Mouse (Mus musculus) regulatory T cell (primary cell): ENCODE results near the gene Reep3.

Source experiments
- in situ Hi-C: fragments of 300-600 bp; cut with MboI, MseI; formaldehyde crosslinking; loops from one replicate; pipeline ENCODE4 v1.15.1; 2025; ENCODE audit warnings: high pct_unique_total_duplicates

The Reep3 gene

DNA sequence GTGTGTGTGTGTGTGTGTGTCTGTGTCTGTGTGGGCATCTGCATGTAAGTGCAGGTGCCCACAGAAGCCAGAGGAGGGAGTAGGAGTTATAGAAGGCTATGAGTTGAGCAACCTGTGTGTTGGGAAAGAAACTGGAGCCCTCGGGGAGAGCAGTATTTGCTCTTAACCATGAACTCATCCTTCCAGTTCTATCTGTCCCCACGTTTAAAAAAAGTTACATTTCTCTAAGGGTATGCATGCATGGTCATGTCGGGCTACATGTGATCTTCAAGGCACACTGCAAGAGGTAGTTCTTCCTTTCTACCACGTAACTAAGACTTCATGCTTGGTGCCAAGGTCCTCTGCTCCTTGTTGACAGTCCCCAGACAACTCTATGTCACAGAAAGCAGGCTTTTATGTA lies 78.9 kb downstream of the Reep3 start:
- in situ Hi-C loops, result no loop called here

- in situ Hi-C loops, result no loop called here
Observed at GRCm38 (mm10) chr10:67017315-67017714, 79.4 kb downstream of the Reep3 start.

DNA sequence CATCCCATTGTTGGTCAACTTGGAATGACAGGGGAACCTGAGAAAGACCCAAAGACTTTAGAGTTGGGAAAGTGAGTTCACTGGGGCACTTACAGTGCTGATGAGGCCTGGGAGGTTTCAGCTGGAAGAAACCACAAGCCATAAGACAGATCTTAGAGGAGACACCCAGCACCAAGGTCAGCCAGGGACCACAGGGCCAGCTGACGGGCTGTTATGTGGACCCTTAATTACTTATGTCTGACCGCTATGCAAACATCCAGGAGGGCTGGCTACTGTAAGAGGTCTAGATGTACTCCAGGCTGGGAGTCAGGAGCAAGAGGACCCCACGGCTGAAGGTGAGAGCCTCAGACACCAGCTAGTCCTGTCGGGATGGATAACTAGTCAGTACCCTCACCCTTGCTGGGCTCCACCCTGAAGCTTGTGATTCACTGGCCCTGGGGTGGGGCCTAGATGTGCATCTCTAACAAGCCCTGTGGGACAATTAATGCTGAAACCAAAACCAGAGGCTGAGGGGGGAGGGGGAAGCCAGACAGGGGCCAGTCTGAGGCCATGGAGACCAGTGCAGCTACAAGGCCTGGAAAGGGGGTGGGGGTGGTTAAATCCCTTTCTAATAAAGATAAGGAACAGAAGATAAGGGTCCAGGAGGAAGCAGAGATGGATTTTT lies 80.0 kb downstream of the Reep3 start:
- in situ Hi-C loops, result no loop called here

DNA sequence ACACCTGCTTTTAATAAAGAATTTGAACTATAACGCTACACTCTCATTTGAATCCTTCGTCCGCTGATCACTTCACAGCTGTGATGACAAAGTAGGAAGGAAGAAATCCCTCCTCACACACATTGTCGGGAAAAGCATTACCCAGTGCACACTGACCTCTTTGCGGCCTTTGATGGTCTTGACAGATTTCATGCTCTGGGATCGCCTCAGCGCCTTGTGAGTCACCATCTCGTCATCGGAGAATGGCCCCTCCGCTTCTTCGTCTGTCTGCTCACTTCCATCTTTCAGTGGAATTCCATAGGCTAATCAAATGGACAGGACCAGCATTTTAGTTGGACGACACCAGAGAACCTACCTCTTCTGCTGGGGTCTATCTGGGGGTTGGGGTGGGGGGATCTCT lies 82.0 kb downstream of the Reep3 start:
- in situ Hi-C loops, result no loop called here

DNA sequence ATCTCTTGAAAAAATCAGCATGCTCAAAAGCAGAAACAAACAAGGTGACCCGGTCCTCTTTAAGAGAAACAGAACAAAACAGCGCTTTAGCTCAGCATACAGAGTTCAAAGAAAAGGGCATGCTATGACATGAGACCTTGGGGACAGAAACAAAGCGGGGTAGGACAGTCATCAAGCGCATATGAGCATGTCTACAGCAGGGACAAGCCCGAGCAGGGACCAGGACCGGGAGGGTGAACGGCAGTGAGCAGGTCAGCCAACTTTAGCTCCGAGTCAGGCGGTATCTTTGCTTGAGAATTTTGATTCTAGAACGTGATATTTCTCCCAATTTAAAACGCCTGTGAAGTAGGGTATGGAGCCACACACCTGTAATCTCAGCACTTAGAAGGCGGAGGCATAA lies 86.2 kb downstream of the Reep3 start:
- in situ Hi-C loops, result no loop called here

DNA sequence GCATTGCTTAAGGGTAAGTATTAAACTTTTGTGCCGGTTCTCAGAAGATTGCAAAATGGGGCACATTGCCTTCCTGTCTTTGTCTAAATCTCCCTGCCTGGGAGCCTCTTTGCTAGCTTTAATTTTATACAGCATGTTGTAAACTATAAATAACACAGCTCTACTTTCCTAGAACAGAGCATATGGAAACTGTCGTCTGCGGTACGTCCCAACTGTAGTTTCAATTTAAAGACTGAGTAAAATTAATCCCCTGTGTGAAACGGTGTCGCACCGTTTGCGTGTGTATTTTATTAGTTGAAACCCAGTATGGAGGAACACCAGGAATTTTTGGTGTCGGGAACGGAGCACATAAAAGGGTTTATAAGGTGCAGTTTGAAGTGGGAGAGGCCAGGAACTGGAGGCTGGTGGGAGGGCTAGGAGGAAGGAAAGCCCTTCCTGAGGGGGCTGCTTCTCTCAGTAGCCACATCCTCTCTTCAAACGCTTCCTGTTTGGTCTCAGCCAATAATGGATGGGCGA lies 92.2 kb downstream of the Reep3 start:
- in situ Hi-C loops, result loop anchor here (5.0 kb wide), 2 partner anchors 92 to 98 kb away; no protein-coding TSS in a partner anchor

- in situ Hi-C loops, result loop anchor here (5.0 kb wide), 1 partner anchor 98 kb away; no protein-coding TSS in a partner anchor
Observed at GRCm38 (mm10) chr10:67003743-67004526, 92.8 kb downstream of the Reep3 start.

- in situ Hi-C loops, result loop anchor here (5.0 kb wide), 1 partner anchor 99 kb away; no protein-coding TSS in a partner anchor
Observed at GRCm38 (mm10) chr10:67003009-67003742, 93.6 kb downstream of the Reep3 start.

DNA sequence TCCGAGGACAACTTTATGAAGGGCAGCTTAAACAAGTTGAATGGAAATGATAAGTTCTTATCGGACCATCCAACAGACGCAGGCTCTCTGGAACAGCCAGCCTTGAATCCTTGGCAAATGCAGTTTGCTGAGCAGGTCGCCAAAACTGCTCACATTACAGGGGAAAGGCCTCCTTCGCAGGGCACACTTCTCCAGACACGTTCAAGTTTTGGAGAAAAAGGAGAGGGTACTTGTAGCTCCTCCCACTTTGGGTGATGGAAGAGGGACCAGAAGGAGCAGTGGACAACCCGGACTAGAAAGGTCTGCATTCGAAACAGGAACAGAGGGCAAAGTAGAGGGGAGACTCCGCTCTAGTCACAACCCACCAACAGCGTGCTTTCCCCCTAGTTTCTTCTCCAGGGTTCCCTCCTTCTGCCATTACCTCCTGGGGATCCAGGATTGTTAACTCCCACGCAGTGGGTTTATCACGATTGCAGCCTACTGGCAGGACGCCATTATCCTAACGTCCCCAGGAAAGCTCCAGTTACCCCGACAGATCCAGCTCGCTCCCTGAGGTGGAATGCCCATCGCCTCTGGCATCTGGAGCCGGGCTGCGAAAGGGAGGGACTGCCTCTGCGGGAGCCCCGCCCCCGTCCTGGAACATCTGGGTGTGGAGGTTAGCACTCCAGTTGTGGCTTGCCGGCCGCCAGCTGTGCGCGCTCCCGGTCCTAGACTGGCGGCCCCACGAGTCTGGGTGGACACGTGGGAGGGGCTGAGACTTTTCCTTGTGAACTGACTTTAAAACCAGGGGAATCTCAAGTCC lies 94.3 kb downstream of the Reep3 start:
- in situ Hi-C loops, result loop anchor here (5.0 kb wide), 1 partner anchor 100 kb away; no protein-coding TSS in a partner anchor

- in situ Hi-C loops, result loop anchor here (5.0 kb wide), 1 partner anchor 101 kb away; no protein-coding TSS in a partner anchor
Observed at GRCm38 (mm10) chr10:67000958-67001615, 95.7 kb downstream of the Reep3 start.

DNA sequence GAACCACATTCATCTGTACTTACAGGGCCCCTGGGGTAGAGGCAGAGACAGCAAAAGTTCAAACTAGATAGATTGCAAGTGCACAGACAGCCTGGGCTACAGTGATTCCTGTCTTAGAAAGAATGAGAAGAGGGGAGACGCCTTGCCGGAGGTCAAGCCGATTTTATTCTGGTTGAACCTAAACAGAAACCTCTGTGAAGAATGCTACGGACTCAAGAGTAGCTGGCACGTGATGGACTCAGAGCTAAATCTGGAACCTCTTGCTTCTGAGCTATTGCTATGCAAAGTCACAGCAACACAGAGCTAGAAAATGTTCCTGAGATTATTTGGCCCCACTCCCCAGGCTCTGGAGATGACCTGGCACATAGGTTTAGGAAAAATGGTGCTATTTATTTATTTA lies 96.6 kb downstream of the Reep3 start:
- in situ Hi-C loops, result loop anchor here (5.0 kb wide), 1 partner anchor 102 kb away; no protein-coding TSS in a partner anchor

DNA sequence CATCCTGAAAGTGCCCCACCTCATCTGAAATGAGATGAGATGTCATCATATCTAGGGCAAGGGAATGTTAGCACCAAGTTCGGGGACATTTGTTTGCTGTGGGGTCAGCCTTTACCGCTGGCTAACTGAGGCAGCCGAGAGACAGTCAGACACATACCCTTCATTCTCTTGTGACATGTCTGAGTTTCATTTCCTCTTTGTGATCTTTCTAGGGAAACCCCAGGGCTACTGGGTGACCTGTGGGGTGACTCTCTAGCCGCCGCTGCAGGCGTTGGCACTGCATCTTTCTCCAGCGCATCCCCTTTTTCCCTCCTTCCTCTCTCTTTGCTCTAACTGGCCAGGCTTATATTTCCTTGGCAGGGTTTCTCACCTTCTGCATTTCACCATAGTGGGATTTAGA lies 98.0 kb downstream of the Reep3 start:
- in situ Hi-C loops, result no loop called here

DNA sequence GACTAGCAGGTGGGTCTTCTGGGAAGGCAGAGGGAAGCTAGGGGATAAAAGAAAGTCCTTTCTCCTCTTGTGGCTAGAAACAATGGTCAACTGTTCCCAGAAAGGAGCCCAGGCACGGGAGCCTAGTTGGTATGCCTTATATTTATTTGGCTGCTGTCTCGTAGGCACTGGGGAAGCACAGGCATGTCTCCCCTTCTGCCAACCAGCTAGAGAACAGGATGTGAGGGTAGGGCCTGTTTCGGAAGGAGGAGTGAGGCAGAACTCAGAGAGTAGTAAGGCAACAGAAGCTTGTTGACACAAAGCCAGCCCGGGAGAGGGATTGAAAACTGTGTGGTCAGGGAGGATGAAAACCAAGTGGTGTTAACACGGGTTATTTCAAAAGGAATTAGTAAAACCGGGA lies 101.6 kb downstream of the Reep3 start:
- in situ Hi-C loops, result no loop called here

GRCm38 (mm10) chr10:66994469-66994868 lies 102.3 kb downstream of the Reep3 start:
- in situ Hi-C loops, result no loop called here

DNA sequence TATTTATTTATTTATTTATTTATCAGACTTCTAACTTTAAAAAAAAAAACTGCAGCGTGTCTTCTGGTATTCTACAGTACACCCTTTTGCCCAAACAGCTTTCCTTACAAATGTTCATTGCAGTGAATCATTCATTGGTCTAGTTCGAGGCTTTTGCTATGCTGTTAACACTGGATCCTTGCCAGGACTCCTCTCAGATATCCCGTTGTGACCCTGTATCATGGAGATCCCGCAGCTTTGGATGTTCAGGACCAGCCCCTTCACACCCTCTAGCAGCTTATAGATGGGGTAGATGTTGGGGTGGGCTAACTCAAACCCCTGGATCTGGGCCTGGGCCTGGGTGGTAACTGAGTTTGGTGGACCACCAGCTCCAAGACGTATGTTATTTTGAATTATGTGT lies 104.2 kb downstream of the Reep3 start:
- in situ Hi-C loops, result no loop called here

DNA sequence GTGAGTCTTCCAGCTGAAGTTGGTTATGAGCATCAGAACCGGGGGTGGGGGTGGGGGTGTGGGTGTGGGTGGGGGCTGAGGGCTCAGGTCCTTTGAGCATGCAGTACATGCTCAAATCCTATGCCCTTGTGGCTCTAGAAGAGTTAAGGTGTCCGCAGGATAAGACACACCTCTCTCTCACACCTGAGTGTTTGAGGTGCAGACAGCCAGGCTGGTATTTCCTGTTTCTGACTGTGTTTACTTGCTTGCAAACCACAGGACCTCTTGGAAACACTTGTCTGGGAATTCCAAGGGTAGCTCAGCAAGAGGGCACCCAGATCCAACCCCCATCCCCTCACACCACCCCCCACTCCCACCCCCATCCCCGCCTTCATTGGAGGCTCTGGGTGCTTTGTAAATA lies 106.2 kb downstream of the Reep3 start:
- in situ Hi-C loops, result no loop called here

- in situ Hi-C loops, result no loop called here
Observed at GRCm38 (mm10) chr10:66983043-66983442, 113.7 kb downstream of the Reep3 start.

DNA sequence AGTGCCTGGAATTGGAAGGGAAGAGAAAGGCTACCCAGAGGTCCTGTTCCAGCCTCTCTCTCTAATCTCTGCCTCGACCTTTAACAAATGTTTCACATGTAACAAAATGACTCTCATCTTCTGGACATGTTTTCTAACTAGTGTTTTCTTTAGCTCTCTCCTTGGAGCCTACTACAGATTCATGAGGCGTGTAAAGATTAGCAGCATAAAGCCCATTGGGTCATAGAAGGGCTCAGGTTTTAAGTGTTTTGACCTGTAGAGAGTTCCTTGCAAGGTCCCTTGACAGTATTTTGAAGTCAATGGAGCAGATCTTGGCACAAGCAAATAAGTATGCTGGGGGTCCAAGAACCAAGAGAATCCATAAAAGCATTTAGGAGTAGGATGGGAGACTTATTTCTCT lies 118.5 kb downstream of the Reep3 start:
- in situ Hi-C loops, result no loop called here

DNA sequence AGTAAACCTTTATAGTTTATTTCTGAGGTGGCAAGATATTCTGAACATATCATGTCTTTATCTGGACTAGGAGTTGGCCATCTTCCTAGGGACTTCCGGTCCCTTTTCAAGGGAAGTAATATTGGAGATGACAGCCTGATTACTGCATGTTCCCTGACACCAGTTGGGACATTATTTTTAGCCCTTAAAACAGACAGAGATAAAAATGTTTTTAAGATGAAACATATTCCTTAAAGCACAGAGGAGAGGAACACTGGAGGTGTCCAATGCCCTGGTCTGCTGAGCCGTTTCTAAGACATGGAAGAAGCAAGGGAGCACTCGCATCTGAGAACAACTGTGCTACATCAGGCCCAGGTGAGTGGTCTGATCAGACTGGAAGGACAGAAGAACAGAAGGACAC lies 119.7 kb downstream of the Reep3 start:
- in situ Hi-C loops, result no loop called here

DNA sequence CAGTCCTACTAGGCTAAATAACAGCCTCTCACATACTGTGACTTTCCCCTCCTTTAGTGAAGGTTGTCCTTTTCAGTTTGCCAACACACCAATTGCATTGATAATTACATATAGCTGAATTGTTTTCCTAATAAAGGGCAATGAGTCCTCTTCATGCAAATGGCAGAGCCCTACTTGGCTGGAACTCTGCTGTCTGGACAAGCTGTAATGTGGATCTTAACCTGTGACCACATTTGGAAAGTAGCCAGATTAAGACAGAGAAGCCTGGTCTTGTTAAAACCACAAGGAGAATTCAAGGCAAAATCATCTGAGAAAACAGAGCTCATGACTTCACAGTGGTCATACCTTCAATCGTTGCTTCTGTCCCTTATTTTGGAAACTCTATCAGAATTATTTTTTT lies 121.3 kb downstream of the Reep3 start:
- in situ Hi-C loops, result no loop called here

DNA sequence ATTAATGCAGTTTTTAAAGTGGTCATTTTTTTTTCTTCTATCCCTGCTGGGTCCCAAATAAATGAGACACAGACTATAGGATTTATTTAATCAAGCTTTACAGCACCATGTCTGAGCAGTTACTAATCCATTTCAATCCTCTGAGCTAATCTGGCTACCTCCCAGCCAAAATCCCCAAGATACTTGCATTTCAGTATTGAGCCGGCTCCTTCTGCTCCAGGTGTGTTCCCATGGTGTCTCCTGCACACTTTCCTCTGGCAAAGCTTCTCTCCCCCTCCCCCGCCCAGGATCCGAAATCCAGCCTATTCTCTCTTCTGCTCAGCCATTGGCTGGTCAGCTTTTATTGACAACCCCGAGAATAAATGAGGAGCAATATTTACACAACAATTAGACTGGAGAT lies 122.3 kb downstream of the Reep3 start:
- in situ Hi-C loops, result no loop called here
